Mouse (Mus musculus) lung, postnatal 0 days (tissue): ENCODE measurements around the gene Zfp839. TPM values are rescaled to one million over a fixed set of nuclear protein-coding genes. Genes with fewer than 3 reads are reported as not detected.
"Not testable (repeated sequence)": the region's sequence is repeated elsewhere in the genome, so short reads cannot be mapped to it uniquely, and the experiment has no call there.

Source experiments
- ATAC-seq: fragments of 200-750 bp; cut with Nextera tagmentation; 2 replicates; pipeline ENCODE4 v1.8.0; 2017; ENCODE audit warnings: moderate library complexity
- DNase-seq: peaks from one replicate; pipeline ENCODE4 v3.0.0-alpha.2; 2016; ENCODE audit warnings: low spot score
- H3K27ac ChIP-seq: fragments of 300-500 bp; sonication (generic); 2 replicates; pipeline ENCODE4 v1.5.1; 2014; ENCODE audit warnings: antibody characterized with exemption, mild to moderate bottlenecking, low read length, mixed read lengths
- H3K27me3 ChIP-seq: fragments of 300-500 bp; sonication (generic); replicated peaks from 2 replicates; pipeline ENCODE4 v1.6.1; 2014; ENCODE audit warnings: low read length, mixed read lengths; ENCODE audit not compliant: insufficient read depth
- H3K36me3 ChIP-seq: fragments of 300-500 bp; sonication (generic); 2 replicates; pipeline ENCODE4 v1.6.1; 2014; ENCODE audit warnings: low read length, mixed read lengths; ENCODE audit not compliant: insufficient read depth
- H3K4me1 ChIP-seq: fragments of 300-500 bp; sonication (generic); 2 replicates; pipeline ENCODE4 v1.6.1; 2014; ENCODE audit warnings: antibody characterized with exemption, low read depth, low read length, mixed read lengths; ENCODE audit not compliant: insufficient read depth
- H3K4me2 ChIP-seq: fragments of 300-500 bp; sonication (generic); replicated peaks from 2 replicates; pipeline ENCODE4 v1.6.1; 2014; ENCODE audit warnings: low read depth, mild to moderate bottlenecking, low read length, moderate library complexity, mixed read lengths
- H3K4me3 ChIP-seq: fragments of 300-500 bp; sonication (generic); 2 replicates; pipeline ENCODE4 v1.5.1; 2014; ENCODE audit warnings: low read depth, low read length
- H3K9ac ChIP-seq: fragments of 300-500 bp; sonication (generic); replicated peaks from 2 replicates; pipeline ENCODE4 v1.6.1; 2014; ENCODE audit warnings: low read depth, mild to moderate bottlenecking
- H3K9me3 ChIP-seq: fragments of 300-500 bp; sonication (generic); 2 replicates; pipeline ENCODE4 v1.6.1; 2016; ENCODE audit warnings: low read length, mixed read lengths
- CTCF ChIP-seq: IDR thresholded peaks from 2 replicates; pipeline ENCODE4 v1.5.1; 2016; ENCODE audit warnings: antibody characterized with exemption, mild to moderate bottlenecking
- EP300 ChIP-seq: IDR thresholded peaks from 2 replicates; pipeline ENCODE4 v1.6.1; 2016; ENCODE audit warnings: antibody characterized with exemption, mild to moderate bottlenecking, control low read depth
- WGBS: fragments of 180-500 bp; shearing (Covaris S2); extraction: QIAGEN DNeasy Blood & Tissue Kit; methylation state at CpG from one replicate; pipeline ENCODE4 v1.1.7; 2014; 5-methylcytosine and 5-hydroxymethylcytosine counted together
- polyA plus RNA-seq: library from polyadenylated mRNA; unstranded; fragments of >200 nt; fragmentation: Nextera tagmentation; extraction: Ambion mirVana; gene quantifications from 2 replicates; pipeline ENCODE4 v1.2.1, GENCODE M21; 2015

Gene Zfp839
- polyA plus RNA-seq, 1 experiment from 2014 or later = 2.4 TPM

DNA sequence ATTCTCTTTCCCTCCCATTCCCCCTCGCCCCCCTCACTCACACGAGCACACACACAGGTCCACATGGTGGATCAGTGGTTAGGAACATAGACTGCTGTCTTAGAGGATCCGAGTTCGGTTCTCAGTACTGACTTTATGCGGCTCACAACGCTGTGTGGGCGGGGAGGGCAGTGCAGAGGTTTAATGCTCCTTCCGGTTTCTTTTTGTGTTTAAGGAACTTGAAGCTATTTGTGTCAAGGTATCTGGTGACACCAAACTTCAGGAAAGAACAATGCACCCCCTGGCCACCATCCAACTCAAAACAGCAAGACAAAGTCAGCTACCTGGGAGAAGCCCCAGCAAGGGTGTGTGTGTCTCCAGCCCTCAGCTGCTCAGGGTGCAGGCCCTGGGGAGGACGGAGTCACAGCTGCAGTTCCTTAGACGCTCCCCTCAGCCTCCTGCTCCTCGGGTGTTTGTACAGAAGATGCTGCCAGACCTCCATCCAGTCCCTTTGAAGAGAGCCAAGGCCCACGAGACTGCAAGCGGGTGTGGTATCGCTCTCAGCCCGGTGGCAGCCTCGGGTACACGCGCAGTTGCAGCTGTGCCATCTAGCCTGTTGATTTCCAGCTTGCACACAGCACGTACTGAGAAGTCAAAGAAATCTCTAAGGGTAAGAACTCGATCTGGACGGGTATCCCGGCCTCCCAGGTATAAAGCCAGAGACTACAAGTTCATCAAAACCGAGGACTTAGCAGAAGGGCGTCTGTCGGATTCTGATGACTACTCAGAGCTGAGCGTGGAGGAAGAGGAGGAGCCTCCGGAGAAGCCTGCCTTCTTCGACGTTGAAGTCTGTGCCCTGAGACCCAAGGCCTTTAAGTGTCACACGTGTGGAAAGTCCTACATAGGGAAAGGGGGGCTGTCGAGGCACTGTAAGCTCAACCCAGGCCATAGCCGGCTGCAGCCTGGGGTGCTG lies 5.0 kb downstream of the Zfp839 start:
- H3K27me3 ChIP-seq = no peaks in the 10 kb centered on the region
- H3K4me3 ChIP-seq = no peak overlapping the region
- ATAC-seq (no peak), DNase-seq (no peak)
- no peaks in the 10 kb centered on the region; the same call in 1 of the 2 replicates for H3K4me1 ChIP-seq
- 0 out of 2 replicates have a peak, but pooled peaks cover 11% of the 10 kb centered on the region for H3K36me3 ChIP-seq
- no peak for TF ChIP-seq EP300
- TF ChIP-seq CTCF = no peak
- no peaks in the 10 kb centered on the region for H3K9me3 ChIP-seq
- no peak overlapping the region for H3K4me2 ChIP-seq
- WGBS = 82% methylated on average over 32 of the region's 32 CpGs
- no peak overlapping the region for H3K27ac ChIP-seq
- H3K9ac ChIP-seq = no peak overlapping the region

DNA sequence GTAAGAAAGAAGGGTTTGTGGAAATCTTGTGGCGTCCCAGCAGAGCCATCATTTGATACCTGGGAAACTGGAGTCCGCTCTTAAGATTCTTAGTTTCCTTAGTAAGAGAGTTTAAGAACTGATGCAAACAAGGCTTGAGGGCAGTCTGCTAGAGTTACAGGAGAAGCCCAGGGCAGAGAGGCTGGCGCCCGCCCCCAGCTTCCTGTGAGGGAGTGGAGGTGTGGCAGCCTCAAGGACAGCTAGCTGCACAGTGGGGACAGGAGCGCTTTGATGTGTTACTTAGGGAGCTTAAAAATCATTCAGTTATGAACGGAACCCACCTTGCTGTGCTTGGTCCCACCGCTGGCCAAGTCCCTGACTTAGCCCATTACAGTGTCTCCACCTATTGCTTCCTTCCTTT lies 7.1 kb downstream of the Zfp839 start:
- Histone ChIP-seq H3K4me3 (no peak overlapping the region), H3K9me3 (no peaks in the 10 kb centered on the region), H3K4me2 (no peak overlapping the region), H3K9ac (no peak overlapping the region), H3K4me1 (no peaks in the 10 kb centered on the region), H3K36me3 (0 out of 2 replicates have a peak, but pooled peaks cover 11% of the 10 kb centered on the region), H3K27ac (no peak overlapping the region), H3K27me3 (no peaks in the 10 kb centered on the region)
- TF ChIP-seq CTCF (no peak), EP300 (no peak)
- DNase-seq (peak; percentile 47), ATAC-seq (peak; percentile 62)
- 50% methylated on average over 7 of the region's 7 CpGs for WGBS

DNA sequence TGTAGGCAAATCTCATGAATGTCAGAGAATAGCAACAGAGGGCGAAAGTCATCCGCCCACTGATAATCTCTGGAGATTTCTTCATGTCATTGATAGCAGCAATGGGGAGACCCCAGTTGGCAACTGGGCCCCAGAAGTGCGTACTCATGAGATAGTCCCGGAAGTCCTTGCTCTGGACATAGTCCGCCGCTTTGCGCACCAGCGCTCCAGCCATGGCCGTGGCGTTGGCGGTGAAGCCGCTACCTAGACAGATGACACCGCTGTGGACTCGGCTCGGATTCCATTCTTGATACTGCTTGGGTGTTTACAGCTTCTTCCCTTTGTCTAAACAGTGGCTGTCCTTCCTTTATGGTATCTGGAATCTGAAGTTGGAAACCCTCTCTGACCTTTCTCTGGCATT lies 8.6 kb downstream of the Zfp839 start:
- not testable (repeated sequence) for DNase-seq, H3K9me3 ChIP-seq, H3K27me3 ChIP-seq, H3K27ac ChIP-seq, ATAC-seq, H3K4me2 ChIP-seq, H3K9ac ChIP-seq, H3K4me3 ChIP-seq, H3K4me1 ChIP-seq
- WGBS = 92% methylated on average over 15 of the region's 15 CpGs
- peaks cover 13% of the 10 kb centered on the region; the same call in 1 of the 2 replicates for H3K36me3 ChIP-seq

DNA sequence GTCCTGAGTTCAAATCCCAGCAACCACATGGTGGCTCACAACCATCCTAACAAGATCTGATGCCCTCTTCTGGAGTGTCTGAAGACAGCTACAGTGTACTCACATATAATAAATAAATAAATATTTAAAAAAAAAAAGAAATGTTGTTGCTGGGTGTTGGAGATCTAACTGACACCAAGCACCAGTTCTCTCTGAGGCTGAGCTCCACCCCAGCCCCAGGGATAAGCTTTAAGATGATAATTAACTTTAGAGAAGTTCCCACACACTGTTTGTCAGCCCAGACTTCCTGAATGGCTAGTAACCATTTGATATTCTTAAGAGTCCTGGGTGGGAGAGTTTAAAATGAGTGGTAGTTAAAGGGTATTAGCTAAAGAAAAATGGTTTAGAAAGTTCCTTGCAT lies 10.2 kb downstream of the Zfp839 start:
- Histone ChIP-seq H3K9ac (no peak overlapping the region), H3K27me3 (no peaks in the 10 kb centered on the region), H3K4me2 (no peak overlapping the region), H3K36me3 (peaks cover 25% of the 10 kb centered on the region; the same call in 1 of the 2 replicates), H3K27ac (no peak overlapping the region), H3K9me3 (no peaks in the 10 kb centered on the region), H3K4me3 (no peak overlapping the region), H3K4me1 (no peaks in the 10 kb centered on the region)
- DNase-seq = no peak
- no peak for TF ChIP-seq CTCF
- no peak for TF ChIP-seq EP300
- ATAC-seq = no peak

DNA sequence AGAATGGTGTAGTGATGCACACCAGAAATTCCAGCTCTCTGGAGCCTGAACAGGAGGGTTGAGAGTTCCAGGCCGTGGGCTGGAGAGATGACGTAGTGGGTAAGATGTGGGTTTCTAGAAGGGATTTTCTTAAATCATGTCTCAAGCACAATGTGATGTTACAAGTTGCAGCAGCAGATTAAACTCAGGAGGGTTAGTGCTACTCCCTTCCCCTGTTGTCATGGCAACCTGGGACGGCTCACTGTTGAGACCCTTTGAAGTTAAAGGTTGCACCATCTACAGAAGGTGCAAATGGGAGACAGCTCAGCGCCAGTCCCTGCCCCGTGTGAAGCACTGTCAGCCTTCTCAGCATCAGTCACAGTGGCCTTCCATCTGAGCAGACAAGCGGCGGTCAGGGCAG lies 11.2 kb downstream of the Zfp839 start:
- H3K4me1 ChIP-seq = no peaks in the 10 kb centered on the region
- no peak overlapping the region for H3K4me3 ChIP-seq
- WGBS = 48% methylated on average over 7 of the region's 7 CpGs
- TF ChIP-seq CTCF (no peak), EP300 (no peak)
- peaks cover 16% of the 10 kb centered on the region; the same call in 1 of the 2 replicates for H3K36me3 ChIP-seq
- H3K4me2 ChIP-seq = no peak overlapping the region
- no peak overlapping the region for H3K9ac ChIP-seq
- H3K9me3 ChIP-seq = no peaks in the 10 kb centered on the region
- DNase-seq = no peak
- no peak for ATAC-seq
- H3K27ac ChIP-seq = no peak overlapping the region
- H3K27me3 ChIP-seq = no peaks in the 10 kb centered on the region

DNA sequence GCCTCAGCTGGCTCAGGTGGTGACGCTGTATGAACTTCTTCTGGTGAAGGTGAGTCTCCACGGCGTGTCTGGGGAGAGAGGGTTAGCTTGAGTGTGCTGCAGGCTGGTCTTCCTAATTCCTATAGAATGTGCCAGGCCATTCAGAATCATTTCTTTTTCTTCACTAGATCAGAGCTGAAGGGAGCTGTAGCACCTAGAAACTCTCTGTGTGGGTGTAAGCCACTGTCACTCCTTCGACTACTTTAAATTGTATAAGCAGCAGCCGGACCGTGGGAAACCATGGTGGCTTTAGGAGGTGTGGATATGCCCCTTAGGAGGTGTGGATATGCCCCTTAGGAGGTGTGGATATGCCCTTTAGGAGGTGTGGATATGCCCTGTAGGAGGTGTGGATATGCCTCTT lies 14.0 kb downstream of the Zfp839 start:
- Histone ChIP-seq H3K4me2 (no peak overlapping the region), H3K9ac (no peak overlapping the region), H3K27ac (no peak overlapping the region), H3K9me3 (no peaks in the 10 kb centered on the region), H3K36me3 (peaks cover 40% of the 10 kb centered on the region; the same call in 1 of the 2 replicates), H3K27me3 (no peaks in the 10 kb centered on the region), H3K4me1 (no peaks in the 10 kb centered on the region), H3K4me3 (no peak overlapping the region)
- ATAC-seq (no peak), DNase-seq (no peak)
- WGBS = 90% methylated on average over 6 of the region's 6 CpGs
- TF ChIP-seq EP300 (no peak), CTCF (no peak)
